Mouse (Mus musculus): ENCODE measurements around the gene Sdk1.

DNA sequence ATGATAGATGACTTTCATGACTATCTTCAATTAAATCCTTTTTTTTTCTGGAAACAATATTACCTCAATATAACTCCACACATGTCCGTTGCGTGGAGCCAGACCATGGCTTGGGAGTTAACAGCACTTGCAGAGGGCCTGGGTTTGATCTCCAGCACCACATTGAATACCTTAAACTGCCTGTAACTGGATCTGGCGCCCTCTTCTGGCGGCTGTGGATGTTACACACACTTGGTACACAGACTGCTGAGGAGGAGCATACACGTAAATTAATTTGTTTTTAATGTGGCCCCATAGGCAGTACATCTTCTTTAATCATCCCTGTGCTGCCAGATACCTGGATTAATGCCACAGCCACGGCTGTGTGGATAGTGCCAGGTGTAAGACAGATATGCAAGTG, 870.7 kb downstream of the Sdk1 start:
- no peak for TF ChIP-seq POLR2A (IDR thresholded peaks at IDR 0.05; ENCODE audit: low read depth, low read length)
- no peak for TF ChIP-seq CTCF (conservative IDR thresholded peaks at IDR 0.05 in 1 of 2, IDR thresholded peaks at IDR 0.05 in 1 of 2; ENCODE audit: low read depth in 2 of 2, low read length in 2 of 2)

Measured in CH12.LX (cell line).